Mouse (Mus musculus) intestine, postnatal 0 days (tissue): ENCODE results near the gene Tmem251. TPM values are rescaled to one million over a fixed set of nuclear protein-coding genes. Genes with fewer than 3 reads are reported as not detected.

Experiments used
- ATAC-seq: fragments of 200-750 bp; cut with Nextera tagmentation; 2 replicates; pipeline ENCODE4 v1.8.0; 2017; ENCODE audit warnings: mild to moderate bottlenecking, moderate TSS enrichment, moderate library complexity
- H3K27ac ChIP-seq: fragments of 300-500 bp; sonication (generic); 2 replicates; pipeline ENCODE4 v1.5.1; 2014; ENCODE audit warnings: mild to moderate bottlenecking, low read depth, low read length, moderate library complexity
- H3K27me3 ChIP-seq: fragments of 300-500 bp; sonication (generic); replicated peaks from 2 replicates; pipeline ENCODE4 v1.6.1; 2014; ENCODE audit warnings: low read length, mixed read lengths; ENCODE audit not compliant: control insufficient read depth, insufficient read depth
- H3K36me3 ChIP-seq: fragments of 300-500 bp; sonication (generic); 2 replicates; pipeline ENCODE4 v1.6.1; 2014; ENCODE audit warnings: mild to moderate bottlenecking, moderate library complexity; ENCODE audit not compliant: control insufficient read depth, insufficient read depth
- H3K4me1 ChIP-seq: fragments of 300-500 bp; sonication (generic); replicated peaks from 2 replicates; pipeline ENCODE4 v1.6.1; 2014; ENCODE audit warnings: antibody characterized with exemption, low read length, mixed read lengths; ENCODE audit not compliant: control insufficient read depth, insufficient read depth
- H3K4me2 ChIP-seq: fragments of 300-500 bp; sonication (generic); replicated peaks from 2 replicates; pipeline ENCODE4 v1.6.1; 2014; ENCODE audit warnings: low read depth, mild to moderate bottlenecking, moderate library complexity
- H3K4me3 ChIP-seq: fragments of 300-500 bp; sonication (generic); 2 replicates; pipeline ENCODE4 v1.5.1; 2014; ENCODE audit warnings: low read depth, low read length
- H3K9ac ChIP-seq: fragments of 300-500 bp; sonication (generic); 2 replicates; pipeline ENCODE4 v1.6.1; 2014; ENCODE audit warnings: mild to moderate bottlenecking, low read depth, low read length
- H3K9me3 ChIP-seq: fragments of 300-500 bp; sonication (generic); 2 replicates; pipeline ENCODE4 v1.6.1; 2016; ENCODE audit warnings: mixed run types; ENCODE audit not compliant: control insufficient read depth
- CTCF ChIP-seq: sonication (generic); IDR thresholded peaks from 2 replicates; pipeline ENCODE4 v1.5.1; 2016; ENCODE audit warnings: low read depth, mild to moderate bottlenecking, control low read depth, antibody characterized with exemption, moderate library complexity
- WGBS: fragments of 180-500 bp; shearing (Covaris S2); extraction: QIAGEN DNeasy Blood & Tissue Kit; methylation state at CpG from one replicate; pipeline ENCODE4 v1.1.7; 2014; 5-methylcytosine and 5-hydroxymethylcytosine counted together
- polyA plus RNA-seq: library from polyadenylated mRNA; unstranded; fragments of >200 nt; fragmentation: Nextera tagmentation; extraction: Ambion mirVana; gene quantifications from 2 replicates; pipeline ENCODE4 v1.2.1, GENCODE M21; 2015

The Tmem251 gene
- polyA plus RNA-seq, 1 experiment from 2014 or later = 22.7 TPM

GRCm38 (mm10) chr12:102743036-102743588 lies 450 bp upstream of the Tmem251 start:
- ATAC-seq = peak; percentile 49

GRCm38 (mm10) chr12:102744839-102745238 lies 1.3 kb downstream of the Tmem251 start:
- Histone ChIP-seq H3K4me1 (peaks cover 10% of the 10 kb centered on the region), H3K27me3 (no peaks in the 10 kb centered on the region), H3K9me3 (no peaks in the 10 kb centered on the region), H3K9ac (peak overlapping the region; percentile 88; the same call in 1 of the 2 replicates), H3K36me3 (peaks cover 6% of the 10 kb centered on the region; the same call in 1 of the 2 replicates), H3K4me3 (peak overlapping the region; percentile 85; the same call in 1 of the 2 replicates), H3K4me2 (peak overlapping the region; percentile 82), H3K27ac (0 out of 2 replicates have a peak overlapping the region, but pooled peaks have one; percentile 98)
- 41% methylated on average over 6 of the region's 6 CpGs for WGBS
- TF ChIP-seq CTCF = peak; percentile 40
- no peak for ATAC-seq

More at GRCm38 (mm10) chr12:102743036-102743588, 450 bp upstream of the Tmem251 start:
- no peak for TF ChIP-seq CTCF
- Histone ChIP-seq H3K27me3 (no peaks in the 10 kb centered on the region), H3K9me3 (no peaks in the 10 kb centered on the region), H3K4me1 (peaks cover 8% of the 10 kb centered on the region), H3K9ac (peak overlapping the region; percentile 88), H3K36me3 (peaks cover 6% of the 10 kb centered on the region; the same call in 1 of the 2 replicates), H3K27ac (peak overlapping the region; percentile 98), H3K4me2 (peak overlapping the region; percentile 82), H3K4me3 (peak overlapping the region; percentile 85)
- WGBS = under 1% methylated on average over 33 of the region's 33 CpGs

- Histone ChIP-seq H3K4me2 (no peak overlapping the region), H3K4me3 (no peak overlapping the region), H3K27ac (peak overlapping the region; percentile 46; the same call in 1 of the 2 replicates), H3K4me1 (peaks cover 6% of the 10 kb centered on the region; the same call in 1 of the 2 replicates), H3K27me3 (no peaks in the 10 kb centered on the region), H3K9me3 (no peaks in the 10 kb centered on the region), H3K9ac (no peak overlapping the region), H3K36me3 (no peaks in the 10 kb centered on the region)
- WGBS = 74% methylated on average over 3 of the region's 3 CpGs
- no peak for TF ChIP-seq CTCF
- ATAC-seq = no peak
Measured at GRCm38 (mm10) chr12:102748256-102748655, 4.7 kb downstream of the Tmem251 start.

- no peak overlapping the region for H3K27ac ChIP-seq
- peak; percentile 65 for TF ChIP-seq CTCF
- no peaks in the 10 kb centered on the region for H3K27me3 ChIP-seq
- ATAC-seq = no peak
- H3K9ac ChIP-seq = no peak overlapping the region
- H3K36me3 ChIP-seq = no peaks in the 10 kb centered on the region
- WGBS = 71% methylated on average over 7 of the region's 7 CpGs
- H3K9me3 ChIP-seq = no peaks in the 10 kb centered on the region
- peak overlapping the region; percentile 91 for H3K4me2 ChIP-seq
- H3K4me3 ChIP-seq = peak overlapping the region; percentile 94; the same call in 1 of the 2 replicates
- H3K4me1 ChIP-seq = no peaks in the 10 kb centered on the region
Measured at GRCm38 (mm10) chr12:102756304-102756703, 12.7 kb downstream of the Tmem251 start.

- TF ChIP-seq CTCF = no peak
- no peaks in the 10 kb centered on the region for H3K27me3 ChIP-seq
- H3K27ac ChIP-seq = peak overlapping the region; percentile 87
- peak overlapping the region; percentile 81 for H3K9ac ChIP-seq
- no peaks in the 10 kb centered on the region for H3K4me1 ChIP-seq
- WGBS = 2% methylated on average over 46 of the region's 46 CpGs
- H3K36me3 ChIP-seq = no peaks in the 10 kb centered on the region
- H3K4me2 ChIP-seq = peak overlapping the region; percentile 91
- peak; percentile 79 for ATAC-seq
- no peaks in the 10 kb centered on the region for H3K9me3 ChIP-seq
- peak overlapping the region; percentile 94 for H3K4me3 ChIP-seq
Measured at GRCm38 (mm10) chr12:102757055-102757688, 13.6 kb downstream of the Tmem251 start.

- Histone ChIP-seq H3K27me3 (no peaks in the 10 kb centered on the region), H3K27ac (peak within 1 kb of the TSS; percentile 87), H3K36me3 (no peaks in the 10 kb centered on the region), H3K9ac (peak within 1 kb of the TSS; percentile 81), H3K9me3 (no peaks in the 10 kb centered on the region), H3K4me1 (no peaks in the 10 kb centered on the region), H3K4me2 (peak within 1 kb of the TSS; percentile 91), H3K4me3 (peak within 1 kb of the TSS; percentile 94)
- peak; percentile 69 for TF ChIP-seq CTCF
- ATAC-seq = peak; percentile 97
- WGBS = under 1% methylated on average over 72 of the region's 73 CpGs
Measured at GRCm38 (mm10) chr12:102757689-102758402, 14.3 kb downstream of the Tmem251 start, which contains the start of the genes Gm28051, Gon7 and Ubr7. TSS of gene Gm28051 (minus strand) at chr12:102757765. TSS of gene Gon7 (minus strand) at chr12:102757803. TSS of gene Ubr7 (plus strand) at chr12:102757967.
